Mouse (Mus musculus) kidney, postnatal 0 days (tissue): Measurements from ENCODE around the gene Cacna1c. TPM values are rescaled to one million over a fixed set of nuclear protein-coding genes. Genes with fewer than 3 reads are reported as not detected.
A peak's percentile ranks its signal among the peaks of the same experiment; 100 is the strongest.

ENCODE experiments used
- ATAC-seq: fragments of 200-750 bp; cut with Nextera tagmentation; replicated peaks from 2 replicates; pipeline ENCODE4 v1.8.0; 2017; ENCODE audit warnings: low read depth, moderate number of reproducible peaks, moderate TSS enrichment, moderate library complexity; ENCODE audit not compliant: low FRiP score
- DNase-seq: peaks from one replicate; pipeline ENCODE4 v3.0.0-alpha.2; 2016; ENCODE audit warnings: low spot score
- H3K27ac ChIP-seq: fragments of 300-500 bp; sonication (generic); 2 replicates; pipeline ENCODE4 v1.5.1; 2014; ENCODE audit warnings: mild to moderate bottlenecking
- H3K27me3 ChIP-seq: fragments of 300-500 bp; sonication (generic); 2 replicates; pipeline ENCODE4 v1.6.1; 2014; ENCODE audit warnings: low read length, mixed read lengths; ENCODE audit not compliant: insufficient read depth
- H3K36me3 ChIP-seq: fragments of 300-500 bp; sonication (generic); 2 replicates; pipeline ENCODE4 v1.6.1; 2014; ENCODE audit warnings: low read length, mixed read lengths; ENCODE audit not compliant: insufficient read depth
- H3K4me1 ChIP-seq: fragments of 300-500 bp; sonication (generic); replicated peaks from 2 replicates; pipeline ENCODE4 v1.6.1; 2014; ENCODE audit warnings: antibody characterized with exemption, low read length, mixed read lengths; ENCODE audit not compliant: insufficient read depth
- H3K4me2 ChIP-seq: fragments of 300-500 bp; sonication (generic); 2 replicates; pipeline ENCODE4 v1.6.1; 2014; ENCODE audit warnings: mild to moderate bottlenecking, low read length, moderate library complexity, mixed read lengths
- H3K4me3 ChIP-seq: fragments of 300-500 bp; sonication (generic); replicated peaks from 2 replicates; pipeline ENCODE4 v1.5.1; 2014; ENCODE audit warnings: low read depth, low read length
- H3K9ac ChIP-seq: fragments of 300-500 bp; sonication (generic); 2 replicates; pipeline ENCODE4 v1.6.1; 2014; ENCODE audit warnings: low read depth, low read length
- H3K9me3 ChIP-seq: fragments of 300-500 bp; sonication (generic); replicated peaks from 2 replicates; pipeline ENCODE4 v1.6.1; 2016; ENCODE audit warnings: low read length, inconsistent platforms, mixed read lengths
- CTCF ChIP-seq: IDR thresholded peaks from 2 replicates; pipeline ENCODE4 v1.5.1; 2016; ENCODE audit warnings: antibody characterized with exemption, low read depth, mild to moderate bottlenecking, moderate library complexity
- WGBS: fragments of 180-500 bp; shearing (Covaris S2); extraction: QIAGEN DNeasy Blood & Tissue Kit; methylation state at CpG from one replicate; pipeline ENCODE4 v1.1.7; 2014; 5-methylcytosine and 5-hydroxymethylcytosine counted together
- polyA plus RNA-seq: library from polyadenylated mRNA; unstranded; fragments of >200 nt; fragmentation: Nextera tagmentation; extraction: Ambion mirVana; gene quantifications from 2 replicates; pipeline ENCODE4 v1.2.1, GENCODE M21; 2015

Cacna1c gene
- polyA plus RNA-seq, 1 experiment from 2014 or later = 1.3 TPM

DNA sequence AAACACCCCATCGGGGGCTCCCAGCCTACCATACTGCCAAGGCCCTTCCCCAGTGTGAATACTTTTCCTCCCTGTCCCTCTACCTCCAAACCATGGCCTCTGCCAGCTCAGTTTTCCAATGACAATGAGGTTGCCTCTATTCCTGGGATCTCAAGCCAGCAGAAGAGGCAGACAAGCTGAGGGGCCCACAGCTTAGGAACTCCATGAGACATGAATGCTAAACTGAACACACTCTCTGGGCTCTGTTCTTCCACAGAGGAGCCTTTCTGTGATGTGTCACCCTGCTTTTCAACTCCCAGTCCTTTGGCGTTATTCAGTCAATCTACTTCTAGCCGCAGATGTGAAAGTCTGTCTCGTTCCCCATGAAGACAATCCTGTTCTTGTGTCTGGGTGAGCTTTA, 399.8 kb downstream of the Cacna1c start:
- H3K9me3 ChIP-seq = no peaks in the 10 kb centered on the region
- no peak for DNase-seq
- no peaks in the 10 kb centered on the region for H3K4me1 ChIP-seq
- H3K9ac ChIP-seq = no peak overlapping the region
- H3K4me2 ChIP-seq = no peak overlapping the region
- WGBS = 98% methylated on average over 4 of the region's 4 CpGs
- no peak for ATAC-seq
- no peaks in the 10 kb centered on the region for H3K27me3 ChIP-seq
- H3K4me3 ChIP-seq = no peak overlapping the region
- TF ChIP-seq CTCF = no peak
- H3K36me3 ChIP-seq = no peaks in the 10 kb centered on the region
- H3K27ac ChIP-seq = no peak overlapping the region

DNA sequence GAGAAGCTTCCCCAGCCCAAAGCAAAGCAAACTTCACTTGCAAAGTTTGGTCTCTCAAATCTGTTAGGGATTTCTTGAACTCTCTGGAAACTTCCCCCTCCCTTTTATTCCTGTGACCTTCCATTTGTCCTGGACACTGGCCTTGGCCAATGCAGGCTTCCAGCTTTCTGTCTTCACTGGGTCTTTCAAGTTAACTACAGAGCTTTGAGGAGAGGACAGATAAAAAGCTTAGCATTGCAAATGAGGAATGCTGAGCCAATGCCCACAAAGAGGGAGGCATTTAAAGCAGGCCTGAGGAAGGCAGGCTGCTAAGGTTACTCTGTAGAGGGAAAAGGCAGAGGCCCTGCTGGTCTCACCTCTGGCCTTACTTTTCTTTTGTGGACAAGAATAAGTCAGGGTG, 400.5 kb downstream of the Cacna1c start:
- Histone ChIP-seq H3K27ac (no peak overlapping the region), H3K4me3 (no peak overlapping the region), H3K36me3 (no peaks in the 10 kb centered on the region), H3K27me3 (no peaks in the 10 kb centered on the region), H3K4me2 (no peak overlapping the region), H3K9ac (no peak overlapping the region), H3K9me3 (no peaks in the 10 kb centered on the region), H3K4me1 (no peaks in the 10 kb centered on the region)
- no peak for TF ChIP-seq CTCF
- ATAC-seq (no peak), DNase-seq (no peak)

GRCm38 (mm10) chr6:118791921-118792368, 404.3 kb downstream of the Cacna1c start:
- Histone ChIP-seq H3K4me2 (no peak overlapping the region), H3K9me3 (no peaks in the 10 kb centered on the region), H3K4me1 (no peaks in the 10 kb centered on the region), H3K27me3 (no peaks in the 10 kb centered on the region), H3K9ac (no peak overlapping the region), H3K4me3 (no peak overlapping the region), H3K27ac (no peak overlapping the region), H3K36me3 (no peaks in the 10 kb centered on the region)
- 30% methylated on average over 5 of the region's 5 CpGs for WGBS
- no peak for TF ChIP-seq CTCF
- DNase-seq = peak; percentile 64
- ATAC-seq = no peak

GRCm38 (mm10) chr6:118787933-118788332, 408.3 kb downstream of the Cacna1c start:
- DNase-seq (no peak), ATAC-seq (no peak)
- H3K27me3 ChIP-seq = no peaks in the 10 kb centered on the region
- H3K36me3 ChIP-seq = no peaks in the 10 kb centered on the region
- H3K27ac ChIP-seq = no peak overlapping the region
- no peak overlapping the region for H3K4me3 ChIP-seq
- no peak overlapping the region for H3K9ac ChIP-seq
- no peaks in the 10 kb centered on the region for H3K9me3 ChIP-seq
- no peak for TF ChIP-seq CTCF
- 86% methylated on average over 3 of the region's 3 CpGs for WGBS
- no peak overlapping the region for H3K4me2 ChIP-seq
- no peaks in the 10 kb centered on the region for H3K4me1 ChIP-seq

- Histone ChIP-seq H3K27me3 (no peaks in the 10 kb centered on the region), H3K9me3 (no peaks in the 10 kb centered on the region), H3K36me3 (no peaks in the 10 kb centered on the region), H3K4me2 (no peak overlapping the region), H3K4me1 (no peaks in the 10 kb centered on the region), H3K27ac (no peak overlapping the region), H3K4me3 (no peak overlapping the region), H3K9ac (no peak overlapping the region)
- WGBS = 63% methylated on average over 7 of the region's 7 CpGs
- DNase-seq (no peak), ATAC-seq (no peak)
- no peak for TF ChIP-seq CTCF
Measured at GRCm38 (mm10) chr6:118780280-118780679, 415.9 kb downstream of the Cacna1c start.

- no peaks in the 10 kb centered on the region for H3K4me1 ChIP-seq
- H3K27ac ChIP-seq = no peak overlapping the region
- no peak overlapping the region for H3K9ac ChIP-seq
- ATAC-seq (no peak), DNase-seq (no peak)
- no peaks in the 10 kb centered on the region for H3K36me3 ChIP-seq
- no peaks in the 10 kb centered on the region for H3K9me3 ChIP-seq
- no peak overlapping the region for H3K4me3 ChIP-seq
- WGBS = 58% methylated on average over 8 of the region's 8 CpGs
- H3K4me2 ChIP-seq = no peak overlapping the region
- no peaks in the 10 kb centered on the region for H3K27me3 ChIP-seq
- TF ChIP-seq CTCF = no peak
Measured at GRCm38 (mm10) chr6:118779201-118779600, 417.0 kb downstream of the Cacna1c start.

GRCm38 (mm10) chr6:118777457-118777856, 418.8 kb downstream of the Cacna1c start:
- WGBS = 63% methylated on average over 8 of the region's 8 CpGs
- ATAC-seq = no peak
- Histone ChIP-seq H3K9ac (no peak overlapping the region), H3K9me3 (no peaks in the 10 kb centered on the region), H3K4me2 (no peak overlapping the region), H3K27me3 (no peaks in the 10 kb centered on the region), H3K4me1 (no peaks in the 10 kb centered on the region), H3K4me3 (no peak overlapping the region), H3K27ac (no peak overlapping the region), H3K36me3 (no peaks in the 10 kb centered on the region)
- no peak for DNase-seq
- no peak for TF ChIP-seq CTCF
